Mouse (Mus musculus): ENCODE results near the gene C530008M17Rik. TPM values are rescaled to one million over a fixed set of nuclear protein-coding genes. Genes with fewer than 3 reads are reported as not detected.
A peak's percentile ranks its signal among the peaks of the same experiment; 100 is the strongest.

The C530008M17Rik gene
- total RNA-seq, 2 experiments from 2014 or later: 49.5 to 54.8 TPM

DNA sequence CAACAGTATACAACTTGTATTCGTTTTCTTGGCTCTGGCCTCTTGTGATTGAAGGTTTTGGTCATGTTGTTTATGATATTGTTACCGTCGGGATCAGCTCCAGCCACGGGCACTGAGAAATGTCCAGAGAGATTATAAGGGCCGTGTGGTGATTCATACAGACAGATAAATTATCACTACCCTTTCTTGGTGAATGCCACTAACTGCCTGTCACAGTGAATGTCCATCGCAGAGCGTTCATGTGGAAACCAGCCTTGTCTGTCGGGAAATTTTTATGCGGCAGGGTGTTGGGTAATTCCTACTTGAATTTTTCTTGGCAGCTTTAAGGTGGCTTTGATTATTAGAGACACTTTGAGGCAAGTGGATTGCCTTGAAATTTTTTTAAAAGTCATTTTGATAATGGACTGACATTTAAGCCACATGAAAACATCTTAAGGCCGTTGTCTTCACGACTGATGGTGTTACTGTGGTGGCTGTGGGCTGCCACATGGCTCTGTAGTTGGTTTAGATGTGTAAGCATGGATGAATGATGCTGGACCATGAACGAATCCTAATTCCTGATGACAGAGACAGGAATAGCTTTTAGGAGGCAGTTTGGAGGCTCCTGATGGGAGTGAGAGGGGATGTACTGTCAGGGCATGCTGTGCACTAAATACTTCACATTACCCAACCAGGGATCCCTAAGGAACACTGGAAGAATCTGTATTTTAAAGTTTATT is 35.6 kb downstream of the C530008M17Rik start:
- intact Hi-C loops (cut with DNase I): no loop called here
- no peak for DNase-seq (ENCODE audit: low spot score in 2 of 2)

DNA sequence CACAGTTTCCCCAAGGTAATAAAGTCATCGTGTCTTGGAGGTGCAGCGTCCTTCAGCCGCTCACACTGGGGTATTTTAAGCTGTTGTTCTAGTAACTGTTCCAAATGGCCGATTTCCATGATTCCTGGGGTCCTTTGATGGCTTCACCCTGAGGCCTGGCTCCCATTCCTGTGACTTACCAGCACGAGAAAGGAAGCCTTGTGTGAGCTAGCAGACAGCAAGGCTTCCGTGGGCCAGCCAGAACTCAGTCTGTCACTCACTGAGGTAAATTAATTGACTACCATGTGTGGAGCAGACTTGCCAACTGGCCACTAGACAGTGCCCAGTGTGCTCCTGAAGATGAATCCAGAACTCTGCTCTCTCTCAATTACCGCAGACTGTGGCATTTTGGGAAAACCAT is 41.2 kb downstream of the C530008M17Rik start:
- no peak for DNase-seq (ENCODE audit: low spot score in 2 of 2)
- intact Hi-C loops (cut with DNase I): no loop called here

DNA sequence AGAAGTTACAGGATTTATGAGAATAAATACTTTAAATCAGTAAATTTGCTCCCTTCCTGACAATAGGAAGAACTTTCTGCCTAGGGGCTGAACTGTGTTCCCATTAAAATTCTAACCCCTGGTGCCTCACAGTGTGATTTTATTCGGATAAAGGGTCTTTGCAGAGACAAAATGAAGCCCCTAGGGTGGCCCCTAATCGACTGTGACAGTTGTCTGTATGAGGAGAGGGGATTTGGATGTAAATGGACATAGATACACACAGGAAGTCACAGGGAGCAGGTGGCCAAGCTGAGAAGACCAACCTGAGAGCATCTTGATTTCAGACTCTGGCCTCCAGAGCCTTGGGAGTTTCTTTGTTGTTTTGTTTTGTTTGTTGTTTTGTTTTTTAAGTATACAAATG is 41.9 kb downstream of the C530008M17Rik start:
- no peak for DNase-seq (ENCODE audit: low spot score in 2 of 2)
- intact Hi-C loops (cut with DNase I): no loop called here

DNA sequence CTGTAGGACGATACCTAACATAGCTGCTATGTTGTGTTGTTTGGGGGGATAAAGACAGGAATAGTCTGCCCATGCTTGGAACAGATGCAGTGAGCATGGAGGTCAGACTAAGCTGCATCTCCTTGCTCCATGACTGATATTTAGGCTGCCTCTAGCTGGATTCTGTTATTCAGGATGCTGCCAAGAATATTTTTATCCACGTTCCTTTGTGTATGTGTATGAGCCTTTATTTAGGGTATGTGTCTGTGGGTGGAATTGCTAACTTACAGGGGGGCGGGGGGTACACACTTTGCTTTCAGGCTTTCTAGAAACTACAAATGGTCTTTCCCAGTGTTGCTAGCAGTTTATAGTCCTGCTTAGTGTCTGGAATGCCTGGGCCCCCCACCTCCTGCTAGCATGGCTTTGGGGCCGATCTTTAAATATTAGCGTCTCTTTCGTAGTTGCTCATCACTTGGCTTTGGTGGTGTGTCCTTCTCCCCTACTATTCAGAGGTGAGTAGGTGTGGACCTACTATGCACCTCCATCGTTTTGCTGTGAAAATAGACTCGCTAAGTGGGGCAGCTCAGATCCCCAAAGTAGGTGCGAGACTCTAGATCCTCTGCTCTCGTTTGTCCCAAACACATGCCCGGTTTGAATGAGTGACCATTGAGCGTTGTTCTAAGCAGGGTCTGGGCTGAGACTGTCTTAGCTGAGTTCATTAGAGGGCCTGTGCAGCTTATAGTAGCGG is 45.0 kb downstream of the C530008M17Rik start:
- intact Hi-C loops (cut with DNase I): no loop called here
- peak in 1 of 2 experiments; percentile 42 for DNase-seq (ENCODE audit: low spot score in 2 of 2)

DNA sequence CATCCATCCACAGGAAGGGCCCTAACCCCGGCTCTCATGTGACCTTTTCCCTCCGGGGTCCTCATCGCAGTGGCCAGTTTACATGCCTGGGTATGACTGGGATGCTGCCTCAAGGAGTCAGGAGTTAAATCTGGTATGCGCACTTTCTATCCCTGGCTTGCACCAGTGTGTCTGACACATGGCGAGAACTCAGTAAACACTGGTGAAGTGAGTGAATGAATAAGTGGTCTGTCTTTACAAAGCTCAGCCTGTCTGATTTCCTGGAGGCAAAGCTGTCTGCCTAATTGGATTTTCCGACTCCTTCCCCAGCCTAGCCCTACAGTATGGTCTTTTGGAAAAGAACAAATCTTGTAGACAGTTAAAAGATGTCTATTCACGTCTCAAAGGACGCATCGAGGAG is 45.8 kb downstream of the C530008M17Rik start:
- no peak for DNase-seq (ENCODE audit: low spot score in 2 of 2)
- intact Hi-C loops (cut with DNase I): no loop called here

DNA sequence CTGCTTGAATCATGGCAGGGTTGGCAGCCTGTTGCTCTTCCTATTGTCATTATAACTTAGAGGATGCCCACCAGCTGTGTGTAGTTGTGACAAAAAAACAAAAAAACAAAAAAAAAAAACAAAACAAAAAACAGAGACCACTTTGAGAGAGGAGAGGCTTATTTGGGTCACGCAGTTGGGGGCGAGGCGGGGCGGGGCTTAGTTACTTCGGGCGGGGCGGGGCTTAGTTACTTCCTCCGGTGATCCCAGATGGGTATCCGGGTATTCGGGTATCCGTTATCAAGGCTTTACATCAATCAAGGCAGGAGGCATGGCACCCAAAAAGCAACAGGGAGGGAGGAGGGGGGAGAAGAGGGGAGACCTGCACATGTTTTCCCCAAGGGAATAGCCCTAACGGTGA is 46.3 kb downstream of the C530008M17Rik start:
- intact Hi-C loops (cut with DNase I): no loop called here
- DNase-seq (ENCODE audit: low spot score in 2 of 2): no peak

DNA sequence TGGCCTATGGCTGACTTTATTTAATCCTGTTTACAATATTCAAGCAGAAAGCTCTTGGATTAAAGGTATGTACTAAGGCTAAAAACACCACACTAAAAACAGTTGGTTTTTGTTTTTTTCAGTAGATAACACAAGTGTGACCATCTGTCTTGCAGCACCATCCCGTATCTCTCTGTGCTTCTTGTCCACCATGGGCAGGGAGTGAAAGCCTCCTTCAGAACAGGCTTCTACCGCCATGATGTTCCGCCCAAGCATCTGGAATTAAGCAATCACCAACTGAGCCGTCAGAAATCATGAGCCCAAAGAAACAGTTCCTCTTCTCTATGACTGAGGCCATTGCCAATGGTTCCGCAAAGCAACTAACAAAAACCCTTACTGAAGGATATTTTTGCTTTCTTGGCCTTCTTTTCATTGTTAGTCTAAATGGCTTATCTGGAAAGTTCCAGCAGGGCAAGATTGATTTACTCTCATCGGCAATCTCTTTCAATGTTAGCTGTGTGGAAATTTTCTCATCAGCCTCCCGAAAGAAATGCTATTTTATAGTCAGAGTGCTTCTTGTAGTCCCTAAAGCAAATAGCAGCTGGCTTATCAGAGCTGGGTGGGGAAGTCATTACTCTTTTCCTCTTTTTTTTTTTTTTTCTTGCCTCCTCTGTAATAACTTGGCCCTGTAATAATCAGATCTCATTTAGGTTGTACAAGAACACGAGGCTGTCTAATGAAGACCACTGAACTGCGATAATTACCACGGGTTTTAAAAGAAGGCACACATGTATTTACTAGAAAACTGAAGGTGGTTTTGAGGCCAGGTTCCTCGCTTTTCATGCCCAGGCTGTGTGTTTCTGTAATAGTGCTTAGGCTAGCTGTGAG is 49.2 kb downstream of the C530008M17Rik start:
- intact Hi-C loops (cut with DNase I): no loop called here
- DNase-seq (ENCODE audit: low spot score in 2 of 2): no peak

DNA sequence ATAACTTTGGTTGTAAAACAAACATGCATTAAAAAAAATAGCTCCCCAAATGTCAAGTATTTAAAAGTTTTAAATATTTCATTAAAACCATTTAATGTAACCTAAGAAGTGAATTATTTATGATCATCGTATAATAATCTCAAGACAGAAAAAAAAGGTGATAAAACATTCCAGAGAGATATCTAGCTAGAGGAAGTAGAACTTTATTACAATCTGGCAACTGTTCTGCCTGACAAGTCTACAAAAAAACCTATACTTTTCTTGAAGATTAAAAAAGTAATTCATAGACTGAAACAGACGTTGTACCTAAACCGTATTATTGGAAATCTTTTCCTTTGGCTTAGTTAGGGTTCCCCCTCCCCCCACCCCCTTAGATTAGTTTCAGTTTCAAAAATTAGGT is 50.8 kb downstream of the C530008M17Rik start:
- DNase-seq (ENCODE audit: low spot score in 2 of 2): no peak
- intact Hi-C loops (cut with DNase I): no loop called here

DNA sequence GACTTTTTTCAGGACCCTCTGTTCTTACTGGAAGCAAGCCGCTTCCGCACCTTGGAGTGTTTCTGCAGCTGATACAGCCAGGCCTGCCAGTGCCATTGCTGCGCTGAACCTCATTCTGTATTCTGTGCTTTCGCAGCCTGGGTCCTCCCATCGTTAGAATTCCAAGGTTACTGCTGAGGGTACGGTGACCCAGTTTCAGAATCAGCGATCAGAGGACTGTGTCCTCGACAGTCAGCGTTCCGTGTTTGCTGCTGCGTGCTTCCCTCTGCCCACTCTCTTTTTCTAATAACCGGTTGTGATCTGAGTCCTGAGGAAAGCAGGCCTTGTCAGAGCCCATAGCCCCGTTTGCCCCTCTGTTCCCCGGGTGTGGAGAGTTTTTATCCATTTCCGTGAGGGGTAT is 51.7 kb downstream of the C530008M17Rik start:
- intact Hi-C loops (cut with DNase I): no loop called here
- DNase-seq (ENCODE audit: low spot score in 2 of 2): no peak

DNA sequence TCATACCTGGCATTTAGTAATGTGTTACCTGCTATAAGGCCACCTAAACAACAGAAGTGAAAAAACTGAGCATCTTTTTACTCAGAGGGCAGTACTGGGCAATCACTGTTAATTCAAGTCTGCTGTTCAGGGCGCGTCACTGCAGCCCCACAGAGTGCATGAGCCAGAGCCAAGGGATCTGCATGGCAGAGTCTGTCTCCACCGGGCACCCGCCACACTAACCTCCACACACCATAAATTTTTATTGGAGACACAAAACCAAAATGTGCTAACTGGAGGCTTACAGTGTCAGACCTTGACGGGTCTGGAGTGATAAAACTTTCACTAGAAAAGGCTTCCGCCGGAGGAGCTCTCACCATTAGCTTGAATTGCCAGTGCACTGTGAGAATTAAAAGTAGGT is 57.4 kb downstream of the C530008M17Rik start:
- intact Hi-C loops (cut with DNase I): no loop called here
- DNase-seq (ENCODE audit: low spot score in 2 of 2): no peak

DNA sequence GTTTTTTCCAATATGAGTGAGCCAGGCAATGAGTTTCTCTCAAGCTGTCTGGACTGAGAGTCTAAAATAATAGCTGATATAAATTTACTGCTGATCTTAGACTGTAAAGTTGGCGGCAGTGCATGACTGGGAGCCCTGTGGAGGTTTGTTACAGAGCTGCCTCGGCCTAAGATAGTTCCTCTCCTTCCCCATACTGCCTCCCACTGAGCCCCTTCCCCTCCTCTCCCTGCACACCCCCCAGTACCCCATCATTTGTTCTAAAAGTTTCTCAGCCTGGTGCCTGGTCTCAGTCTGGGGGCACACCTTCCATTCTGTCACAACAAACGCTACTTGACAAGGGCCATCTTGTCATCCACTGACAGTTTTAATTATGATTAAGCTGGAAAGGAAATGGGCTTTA is 63.6 kb downstream of the C530008M17Rik start:
- intact Hi-C loops (cut with DNase I): loop anchor here (5.0 kb wide), 1 partner anchor 63 kb away; the partner anchor contains the start of gene C530008M17Rik
- no peak for DNase-seq (ENCODE audit: low spot score in 2 of 2)

DNA sequence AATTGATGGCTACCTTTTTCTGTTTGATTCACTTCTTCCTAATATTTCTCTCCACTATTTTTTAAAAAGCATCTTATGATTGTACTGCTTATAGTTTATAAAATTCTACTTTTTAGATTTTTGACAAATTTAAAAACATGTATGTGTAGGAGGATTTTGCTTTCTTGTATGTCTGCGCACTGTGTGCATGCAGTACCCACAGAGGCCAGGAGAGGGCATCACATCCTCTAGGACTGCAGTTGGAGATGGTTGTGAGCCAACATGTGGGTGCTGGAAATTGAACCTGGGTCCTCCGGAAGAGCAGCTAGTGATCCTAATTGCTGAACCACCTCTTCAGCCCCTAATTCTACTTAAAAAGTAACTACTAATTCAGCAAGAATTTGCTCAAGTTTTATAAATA is 68.6 kb downstream of the C530008M17Rik start:
- no peak for DNase-seq (ENCODE audit: low spot score in 2 of 2)
- intact Hi-C loops (cut with DNase I): no loop called here

DNA sequence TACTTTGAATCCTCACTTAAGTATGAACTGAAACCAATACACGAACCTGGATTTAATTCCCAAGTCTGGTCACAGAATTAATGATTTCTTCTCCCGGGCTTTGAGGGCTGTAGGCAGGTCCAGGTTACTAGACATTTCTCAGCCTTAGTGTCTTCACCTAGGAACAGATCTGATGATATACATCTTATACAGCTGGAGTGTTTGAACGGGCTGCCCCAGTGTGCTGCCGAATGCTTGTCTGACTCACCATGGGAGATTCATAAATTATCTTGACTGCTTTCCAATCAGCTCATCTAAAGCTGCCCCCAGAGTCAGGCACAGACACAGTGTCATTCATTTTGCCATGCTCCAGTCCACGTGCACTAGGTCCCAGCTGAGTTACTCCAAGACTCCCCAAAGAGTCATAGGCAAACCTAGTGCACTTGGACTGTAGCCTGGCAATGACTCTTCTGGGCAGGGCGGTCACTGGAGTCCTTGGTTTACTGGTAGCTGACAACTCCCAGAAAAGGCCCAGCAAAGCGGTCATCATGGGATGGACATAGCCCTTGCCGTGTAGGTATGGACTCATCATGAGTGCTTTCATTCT is 70.3 kb downstream of the C530008M17Rik start:
- intact Hi-C loops (cut with DNase I): no loop called here

DNA sequence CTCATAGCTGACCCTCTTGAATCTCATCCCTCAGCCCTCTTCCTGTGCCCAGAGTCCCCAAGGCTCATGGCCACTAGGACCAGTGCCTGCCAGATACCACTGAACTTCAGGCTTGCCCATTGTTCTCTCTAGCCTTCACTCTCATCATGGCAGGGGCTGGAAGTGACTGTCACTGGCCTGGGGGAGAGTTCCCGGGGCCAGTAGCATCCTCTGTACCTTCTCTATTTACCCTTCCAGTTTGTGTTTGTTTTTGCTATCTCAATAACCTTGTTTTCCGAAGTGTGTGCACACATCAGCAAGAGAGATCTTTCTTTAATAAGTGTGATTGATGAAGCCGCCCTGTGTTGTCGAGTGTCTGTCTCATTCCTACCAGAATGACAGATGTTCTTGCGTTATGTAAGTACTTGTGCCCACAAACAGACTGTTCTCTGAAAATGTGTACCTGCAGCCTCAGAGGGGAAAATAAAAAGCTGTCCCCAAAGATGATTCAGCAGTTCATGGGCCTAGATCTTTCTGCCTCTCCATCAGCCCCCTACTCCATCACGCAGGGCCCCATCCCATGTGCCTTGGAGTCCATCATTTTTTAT is 76.8 kb downstream of the C530008M17Rik start:
- intact Hi-C loops (cut with DNase I): no loop called here
- no peak for DNase-seq (ENCODE audit: low spot score in 2 of 2)

More for the DNA sequence above, 70.3 kb downstream of the C530008M17Rik start:
- no peak for DNase-seq (ENCODE audit: low spot score in 2 of 2)

DNA sequence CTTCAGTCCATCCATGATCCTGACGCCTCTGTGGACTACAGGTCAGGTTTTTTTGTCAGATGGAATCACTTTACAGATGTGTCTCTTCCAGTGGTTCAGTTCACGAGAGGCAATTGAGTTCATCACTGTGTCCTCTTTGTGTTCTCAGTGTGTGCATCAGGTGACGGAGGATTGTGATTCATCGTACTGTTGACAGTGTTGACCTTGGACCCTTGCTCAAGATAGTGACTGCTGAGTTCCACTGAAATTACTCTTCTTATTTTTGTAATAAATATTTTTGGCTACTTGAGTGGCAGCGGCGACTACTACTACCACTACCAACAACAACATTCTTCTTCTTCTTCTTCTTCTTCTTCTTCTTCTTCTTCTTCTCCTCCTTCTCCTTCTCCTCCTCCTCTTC is 85.2 kb downstream of the C530008M17Rik start:
- intact Hi-C loops (cut with DNase I): no loop called here

DNA sequence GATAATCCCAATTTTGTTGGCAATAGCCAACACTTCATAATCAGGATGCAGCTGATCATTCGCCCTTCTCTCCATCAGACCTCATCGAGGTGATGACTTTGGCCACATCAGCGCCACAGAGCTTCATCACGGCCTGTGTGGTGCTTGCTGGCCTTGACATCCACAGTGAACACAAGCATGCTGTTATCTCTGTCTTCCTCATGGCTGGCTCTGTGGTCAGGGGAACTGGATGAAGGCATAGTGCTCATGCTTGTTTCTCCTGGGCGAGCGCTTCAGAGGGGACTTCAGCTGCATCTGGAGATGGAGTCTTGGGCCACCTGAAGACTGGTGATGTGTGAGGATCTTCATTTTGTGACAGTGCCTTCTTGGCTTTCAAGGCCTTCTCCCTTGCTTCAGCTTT is 85.8 kb downstream of the C530008M17Rik start:
- no peak for DNase-seq (ENCODE audit: low spot score in 2 of 2)
- intact Hi-C loops (cut with DNase I): no loop called here

More for the DNA sequence above, 85.2 kb downstream of the C530008M17Rik start:
- DNase-seq (ENCODE audit: low spot score in 2 of 2): no peak

DNA sequence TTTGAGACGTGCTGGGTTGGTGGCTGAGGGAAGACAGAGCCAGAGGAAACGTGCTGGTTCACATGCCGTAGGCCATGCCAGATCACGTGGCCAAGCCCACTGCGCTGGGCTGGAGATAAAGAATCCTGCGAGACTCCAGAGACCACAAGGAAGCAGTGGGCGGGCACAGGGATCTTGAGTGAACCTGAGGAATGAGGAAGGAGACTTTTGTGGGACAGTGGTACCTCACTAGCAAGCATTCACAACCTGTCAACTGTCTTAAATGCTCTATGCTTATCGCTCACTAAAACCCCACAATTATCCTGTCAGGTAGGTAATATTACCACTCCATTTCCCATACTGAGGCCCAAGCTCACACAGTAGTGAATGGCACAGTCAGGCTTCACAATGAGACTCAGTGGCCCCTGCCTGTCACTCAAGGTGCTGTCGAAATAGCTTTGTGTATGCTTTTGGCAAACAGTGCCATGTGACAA is 88.5 kb downstream of the C530008M17Rik start:
- intact Hi-C loops (cut with DNase I): no loop called here
- no peak for DNase-seq (ENCODE audit: low spot score in 2 of 2)

DNA sequence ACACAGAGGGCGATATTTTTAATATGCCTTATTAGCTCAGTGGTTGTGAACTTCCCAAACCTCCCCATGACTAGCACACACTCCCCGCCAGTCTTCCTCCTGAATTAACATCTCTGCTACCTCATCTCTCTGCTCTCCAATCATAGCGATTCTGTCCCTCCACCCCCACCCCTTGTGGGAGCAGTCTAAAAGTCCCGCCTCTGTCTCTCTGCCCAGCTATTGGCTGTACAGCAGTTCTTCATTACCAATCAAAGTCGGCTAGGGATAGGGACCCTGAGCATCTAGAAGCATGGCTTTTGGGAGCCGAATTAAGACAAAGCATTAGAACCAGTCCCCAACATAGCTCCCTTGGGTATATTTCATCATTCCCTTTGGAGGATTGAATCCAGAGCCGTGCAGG is 91.5 kb downstream of the C530008M17Rik start:
- peak; percentile 10 to 62 for DNase-seq (ENCODE audit: low spot score in 2 of 2)
- intact Hi-C loops (cut with DNase I): no loop called here

DNA sequence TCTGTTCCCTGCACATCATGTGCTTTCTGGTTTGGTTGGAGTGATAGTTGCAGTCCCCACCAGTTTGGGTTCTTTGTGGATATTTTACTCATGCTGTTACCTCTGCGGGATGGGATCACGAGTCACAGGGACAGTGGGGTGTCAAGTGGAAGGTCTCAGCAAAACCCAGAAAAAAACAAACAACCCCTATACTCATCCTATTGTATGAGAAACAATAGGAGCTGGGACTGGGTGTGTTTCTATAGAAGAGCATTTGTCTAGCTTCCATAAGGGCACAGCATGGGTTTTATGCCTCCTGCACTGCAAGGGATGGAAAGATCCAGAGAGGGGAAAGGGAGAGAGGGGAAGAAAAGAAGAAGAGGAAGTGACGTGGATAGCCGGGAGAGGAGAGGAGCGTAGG is 96.0 kb downstream of the C530008M17Rik start:
- intact Hi-C loops (cut with DNase I): no loop called here
- DNase-seq (ENCODE audit: low spot score in 2 of 2): no peak
